Mouse (Mus musculus) liver, embryonic 14.5 days (tissue): ENCODE measurements around the gene AA986860. TPM values are rescaled to one million over a fixed set of nuclear protein-coding genes. Genes with fewer than 3 reads are reported as not detected.

Source experiments
- ATAC-seq: fragments of 200-750 bp; cut with Nextera tagmentation; 2 replicates; pipeline ENCODE4 v1.8.0; 2017; ENCODE audit warnings: moderate number of reproducible peaks, mild to moderate bottlenecking, moderate library complexity; ENCODE audit not compliant: insufficient read depth
- DNase-seq, 3 experiments: peaks; one replicate each; pipeline ENCODE4 v3.0.0-alpha.2; 2012 to 2013; ENCODE audit warnings: low read depth in 3 of 3, low spot score in 3 of 3
- H3K27ac ChIP-seq: fragments of 300-500 bp; sonication (generic); 2 replicates; pipeline ENCODE4 v1.5.1; 2014; ENCODE audit warnings: moderate library complexity, mild to moderate bottlenecking, control low read depth, inconsistent platforms
- H3K27me3 ChIP-seq: fragments of 300-500 bp; sonication (generic); 2 replicates; pipeline ENCODE4 v1.6.1; 2014; ENCODE audit warnings: mild to moderate bottlenecking, low read length, moderate library complexity; ENCODE audit not compliant: control insufficient read depth, insufficient read depth
- H3K36me3 ChIP-seq: fragments of 300-500 bp; sonication (generic); replicated peaks from 2 replicates; pipeline ENCODE4 v1.6.1; 2014; ENCODE audit warnings: low read depth; ENCODE audit not compliant: control insufficient read depth, insufficient read depth
- H3K4me1 ChIP-seq, 2 experiments: fragments of 200-500 bp in 1 of 2; fragments of 300-500 bp in 1 of 2; sonication (generic) in 1 of 2; replicated peaks; 2 replicates each; pipeline ENCODE4 v1.6.1; 2012 to 2014; ENCODE audit warnings: antibody characterized with exemption in 1 of 2, inconsistent platforms in 1 of 2, low read length in 1 of 2; ENCODE audit not compliant: control insufficient read depth in 2 of 2, insufficient read depth in 2 of 2
- H3K4me2 ChIP-seq: fragments of 300-500 bp; sonication (generic); 2 replicates; pipeline ENCODE4 v1.6.1; 2014; ENCODE audit warnings: low read depth, mild to moderate bottlenecking, control low read depth, moderate library complexity
- H3K4me3 ChIP-seq, 2 experiments: fragments of 200-500 bp in 1 of 2; fragments of 300-500 bp in 1 of 2; sonication (generic) in 1 of 2; 2 replicates each; pipeline ENCODE4 v1.5.1; 2012 to 2014; ENCODE audit warnings: low read depth in 2 of 2, low read length in 2 of 2, mild to moderate bottlenecking in 2 of 2, control low read depth in 1 of 2, inconsistent platforms in 1 of 2, moderate library complexity in 1 of 2; ENCODE audit not compliant: insufficient read depth in 1 of 2
- H3K9ac ChIP-seq: fragments of 300-500 bp; sonication (generic); replicated peaks from 2 replicates; pipeline ENCODE4 v1.6.1; 2014; ENCODE audit warnings: mild to moderate bottlenecking, control low read depth, moderate library complexity
- H3K9me3 ChIP-seq: fragments of 300-500 bp; sonication (generic); 2 replicates; pipeline ENCODE4 v1.6.1; 2016; ENCODE audit warnings: low read length, mixed read lengths; ENCODE audit not compliant: control insufficient read depth
- CTCF ChIP-seq: IDR thresholded peaks from 2 replicates; pipeline ENCODE4 v1.5.1; 2016; ENCODE audit warnings: antibody characterized with exemption, low read depth, control low read depth
- EP300 ChIP-seq: IDR thresholded peaks from 2 replicates; pipeline ENCODE4 v1.6.1; 2016; ENCODE audit warnings: antibody characterized with exemption, low read depth
- WGBS: fragments of 180-500 bp; shearing (Covaris S2); extraction: QIAGEN DNeasy Blood & Tissue Kit; methylation state at CpG from one replicate; pipeline ENCODE4 v1.1.7; 2014; ENCODE audit not compliant: insufficient replicate concordance; 5-methylcytosine and 5-hydroxymethylcytosine counted together
- polyA plus RNA-seq, 2 experiments: library from polyadenylated mRNA; depleted of rRNA in 1 of 2; stranded (reverse) in 1 of 2; unstranded in 1 of 2; fragments of >200 nt; fragmentation: Nextera tagmentation in 1 of 2; extraction: Ambion mirVana in 1 of 2; gene quantifications; 2 replicates each; pipeline versions ENCODE4 v1.2.1 to v1.2.3; 2012 to 2014

Gene AA986860
- polyA plus RNA-seq, 2 experiments: 3.7 to 5.3 TPM

GRCm38 (mm10) chr1:130762045-130762760, 30.4 kb downstream of the AA986860 start:
- H3K4me2 ChIP-seq: no peak overlapping the region
- H3K4me3 ChIP-seq: no peak overlapping the region
- no peak overlapping the region for H3K27ac ChIP-seq
- no peaks in the 10 kb centered on the region for H3K27me3 ChIP-seq
- peaks cover 13 to 16% of the 10 kb centered on the region in 2 experiments for H3K4me1 ChIP-seq
- WGBS: 70% methylated on average over 3 of the region's 3 CpGs
- H3K9me3 ChIP-seq: no peaks in the 10 kb centered on the region
- H3K36me3 ChIP-seq: no peaks in the 10 kb centered on the region
- ATAC-seq (no peak), DNase-seq (no peak)
- TF ChIP-seq CTCF: no peak
- TF ChIP-seq EP300: no peak
- no peak overlapping the region for H3K9ac ChIP-seq

GRCm38 (mm10) chr1:130764027-130764461, 32.3 kb downstream of the AA986860 start:
- Histone ChIP-seq H3K4me3 (no peak overlapping the region), H3K27me3 (no peaks in the 10 kb centered on the region), H3K4me1 (peaks cover 13 to 18% of the 10 kb centered on the region in 2 experiments), H3K27ac (no peak overlapping the region), H3K4me2 (no peak overlapping the region), H3K36me3 (no peaks in the 10 kb centered on the region), H3K9me3 (no peaks in the 10 kb centered on the region), H3K9ac (no peak overlapping the region; the same call in 1 of the 2 replicates)
- DNase-seq: no peak
- WGBS: 65% methylated on average over 12 of the region's 12 CpGs
- no peak for ATAC-seq
- no peak for TF ChIP-seq EP300
- TF ChIP-seq CTCF: no peak

GRCm38 (mm10) chr1:130767066-130767465, 35.3 kb downstream of the AA986860 start:
- TF ChIP-seq EP300 (no peak), CTCF (no peak)
- H3K27me3 ChIP-seq: no peaks in the 10 kb centered on the region
- H3K4me2 ChIP-seq: no peak overlapping the region
- peaks cover 7 to 13% of the 10 kb centered on the region in 2 experiments for H3K4me1 ChIP-seq
- no peaks in the 10 kb centered on the region for H3K9me3 ChIP-seq
- 74% methylated on average over 5 of the region's 5 CpGs for WGBS
- no peak for DNase-seq
- H3K4me3 ChIP-seq: no peak overlapping the region
- no peak overlapping the region for H3K27ac ChIP-seq
- no peaks in the 10 kb centered on the region for H3K36me3 ChIP-seq
- no peak for ATAC-seq
- no peak overlapping the region for H3K9ac ChIP-seq

GRCm38 (mm10) chr1:130769925-130770324, 38.1 kb downstream of the AA986860 start:
- Histone ChIP-seq H3K27ac (no peak overlapping the region), H3K36me3 (no peaks in the 10 kb centered on the region), H3K27me3 (no peaks in the 10 kb centered on the region), H3K9ac (no peak overlapping the region), H3K4me3 (no peak overlapping the region), H3K4me1 (peaks cover 0 to 7% of the 10 kb centered on the region in 2 experiments; a peak in 2 of 4 replicates), H3K4me2 (no peak overlapping the region), H3K9me3 (no peaks in the 10 kb centered on the region)
- DNase-seq: no peak
- WGBS: 80% methylated on average over 2 of the region's 2 CpGs
- ATAC-seq: no peak
- TF ChIP-seq EP300 (no peak), CTCF (no peak)

- no peak for ATAC-seq
- no peak for TF ChIP-seq CTCF
- 72% methylated on average over 4 of the region's 4 CpGs for WGBS
These were observed 38.7 kb downstream of the AA986860 start for GRCm38 (mm10) chr1:130770487-130770886.

More at GRCm38 (mm10) chr1:130770487-130770886, 38.7 kb downstream of the AA986860 start:
- no peaks in the 10 kb centered on the region for H3K9me3 ChIP-seq
- H3K36me3 ChIP-seq: no peaks in the 10 kb centered on the region
- peaks cover 0 to 7% of the 10 kb centered on the region in 2 experiments; a peak in 2 of 4 replicates for H3K4me1 ChIP-seq
- no peak overlapping the region for H3K4me2 ChIP-seq
- no peak overlapping the region for H3K4me3 ChIP-seq
- no peaks in the 10 kb centered on the region for H3K27me3 ChIP-seq
- no peak for DNase-seq
- H3K27ac ChIP-seq: no peak overlapping the region
- H3K9ac ChIP-seq: no peak overlapping the region
